Mouse (Mus musculus) T-helper 2 cell (primary cell): ENCODE measurements at regions not wholly inside any gene's neighbourhood (a gene's known extent, or its start where the extent isn't known, plus 50 kb on each side); places are given as distances from the start of the nearest gene placed in this dataset.
"Not testable (repeated sequence)": the region's sequence is repeated elsewhere in the genome, so short reads cannot be mapped to it uniquely, and the experiment has no call there.

Source experiments
- in situ Hi-C: fragments of 300-600 bp; cut with MboI, MseI; formaldehyde crosslinking; loops from one replicate; pipeline ENCODE4 v1.15.1; 2025; ENCODE audit warnings: high pct_unique_total_duplicates

DNA sequence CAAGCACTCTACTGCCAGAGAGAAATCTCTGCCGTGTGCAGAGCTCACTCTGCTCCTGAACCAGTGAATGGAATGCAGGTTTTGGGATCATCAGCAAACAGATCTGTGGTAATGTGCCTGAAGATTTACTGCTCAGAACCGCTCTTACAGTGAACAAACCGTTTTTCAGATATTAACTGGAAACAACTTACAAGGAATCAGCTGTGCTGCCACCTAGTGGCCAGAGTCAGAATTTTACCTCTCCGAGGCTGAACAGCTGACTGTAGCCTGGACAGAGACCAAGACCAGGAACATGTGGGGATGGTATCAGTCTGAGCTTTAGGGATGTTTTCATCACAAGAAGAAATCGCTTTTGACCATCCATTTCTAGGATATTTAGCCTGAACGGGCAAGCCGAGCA is 65.3 kb downstream of the Gm15023 start:
- in situ Hi-C loops = loop anchor here (10.0 kb wide), 1 partner anchor 313 kb away; no protein-coding TSS in a partner anchor

DNA sequence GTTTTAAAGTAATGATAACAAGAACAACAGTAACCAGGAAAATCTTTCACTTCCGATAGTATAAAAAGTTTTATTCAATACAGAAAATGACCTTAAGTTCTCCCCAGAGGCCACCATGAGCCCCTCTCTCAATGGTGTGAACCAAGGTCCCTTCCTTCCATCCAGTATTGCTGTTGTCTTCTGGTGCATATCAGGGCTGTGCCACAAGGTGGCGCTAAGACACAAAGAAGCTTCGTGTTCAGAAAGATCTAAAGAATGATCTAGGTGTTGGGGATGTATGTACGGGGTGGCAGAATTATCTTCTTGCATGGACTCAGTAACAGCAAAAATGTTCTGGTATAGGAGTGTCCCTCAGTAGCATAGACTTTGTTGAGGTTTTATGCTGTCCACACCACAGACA is 66.6 kb downstream of the Gm15023 start:
- in situ Hi-C loops = loop anchor here (10.0 kb wide), 1 partner anchor 314 kb away; no protein-coding TSS in a partner anchor

DNA sequence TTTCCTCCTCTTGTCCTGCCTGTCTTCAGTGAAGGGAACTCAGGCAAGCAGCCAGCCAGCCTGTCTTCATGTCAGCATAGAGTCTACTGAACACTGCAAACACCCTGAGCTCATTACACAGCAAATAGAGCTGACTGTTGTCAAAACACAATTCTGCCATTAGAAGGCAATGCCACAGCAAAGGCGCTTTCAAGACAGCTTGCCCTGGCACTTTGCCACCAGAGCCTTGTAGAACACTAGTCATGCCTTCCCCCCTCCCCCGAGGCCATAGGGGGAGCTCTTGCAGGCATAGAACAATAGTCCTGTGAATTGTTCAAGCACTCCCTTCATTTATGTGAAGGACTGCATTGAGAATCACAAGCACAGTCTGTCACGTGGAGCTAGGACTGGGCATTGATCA is 75.8 kb downstream of the Gm15023 start:
- in situ Hi-C loops = loop anchor here (5.0 to 10.0 kb wide), 2 partner anchors 337 to 441 kb away; no protein-coding TSS in a partner anchor

DNA sequence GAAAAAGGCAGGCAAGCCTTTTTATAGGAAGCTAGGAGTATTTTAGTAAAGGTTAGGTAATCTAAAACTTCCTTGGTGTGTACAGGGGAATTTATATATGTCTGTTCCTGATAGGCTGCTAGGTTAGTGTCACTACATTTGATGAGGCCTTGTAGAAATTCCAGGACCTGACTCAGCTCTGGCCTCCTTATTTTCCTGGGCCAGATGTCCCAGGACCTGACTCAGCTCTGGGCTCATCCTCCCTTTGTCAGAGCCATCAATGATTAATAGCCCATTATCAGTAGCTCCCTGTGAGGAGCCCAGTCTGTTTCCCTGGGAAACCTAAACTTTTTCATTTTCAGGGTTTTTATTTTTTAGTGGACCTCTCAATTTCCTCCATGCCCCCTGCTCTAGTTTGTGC is 79.3 kb downstream of the Gm15023 start:
- in situ Hi-C loops = no loop called here

DNA sequence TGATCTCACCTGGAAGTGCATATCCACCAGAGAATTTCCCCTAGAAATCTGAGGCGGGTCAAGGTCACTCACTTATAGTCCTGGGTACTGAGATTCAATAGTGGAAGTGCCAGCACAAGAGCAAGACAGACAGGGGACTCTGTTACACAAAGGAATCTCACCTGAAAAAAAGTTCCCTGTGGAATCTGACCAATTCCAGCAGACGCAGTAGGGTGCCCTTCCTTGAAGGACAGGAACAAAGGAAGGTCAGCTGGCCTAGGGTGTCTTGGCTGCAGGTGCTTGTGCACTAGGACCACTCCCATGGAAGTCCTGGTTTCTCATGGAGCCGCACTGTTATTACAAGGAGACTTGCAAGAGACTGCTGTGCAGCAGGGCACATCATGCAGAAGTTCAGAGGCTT is 81.2 kb downstream of the Gm15023 start:
- in situ Hi-C loops = no loop called here

DNA sequence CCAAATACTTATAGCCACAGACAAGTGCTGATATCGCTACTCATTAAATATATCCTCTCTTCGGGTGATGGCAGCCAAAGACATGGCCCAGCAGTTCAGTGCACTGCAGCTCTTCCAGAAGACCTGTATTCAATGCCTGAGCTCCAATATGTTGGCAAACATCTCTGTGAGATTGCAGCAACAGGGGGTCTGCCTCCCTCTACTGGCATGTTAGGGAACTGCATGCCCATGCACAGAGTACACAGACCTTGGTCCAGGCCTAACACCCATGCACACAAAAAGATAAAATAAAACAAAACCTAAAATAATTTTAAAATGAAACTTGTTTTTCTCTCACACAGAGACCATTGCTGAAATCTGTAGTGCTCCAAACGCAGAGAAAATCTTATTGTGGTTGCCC is 82.1 kb upstream of the Zmat1 start:
- in situ Hi-C loops = not testable (repeated sequence)

DNA sequence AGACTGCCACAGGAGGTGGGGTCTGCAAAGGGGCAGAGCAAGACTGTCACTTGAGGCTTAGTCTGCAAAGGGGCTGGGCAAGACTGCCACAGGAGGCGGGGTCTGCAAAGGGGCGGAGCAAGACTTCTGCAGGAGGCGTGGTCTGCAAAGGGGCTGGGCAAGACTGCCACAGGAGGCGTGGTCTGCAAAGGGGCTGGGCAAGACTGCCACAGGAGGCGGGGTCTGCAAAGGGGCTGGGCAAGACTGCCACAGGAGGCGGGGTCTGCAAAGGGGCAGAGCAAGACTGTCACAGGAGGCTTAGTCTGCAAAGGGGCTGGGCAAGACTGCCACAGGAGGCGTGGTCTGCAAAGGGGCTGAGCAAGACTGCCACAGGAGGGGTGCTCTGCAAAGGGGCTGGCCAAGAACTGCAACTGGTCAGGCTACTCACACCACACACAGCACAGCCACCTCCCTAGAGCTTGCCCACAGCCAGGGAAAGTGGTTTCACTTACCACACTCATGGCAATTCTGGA is 78.1 kb upstream of the Zmat1 start:
- in situ Hi-C loops = loop anchor here (5.0 kb wide), 1 partner anchor 485 kb away; no protein-coding TSS in a partner anchor

DNA sequence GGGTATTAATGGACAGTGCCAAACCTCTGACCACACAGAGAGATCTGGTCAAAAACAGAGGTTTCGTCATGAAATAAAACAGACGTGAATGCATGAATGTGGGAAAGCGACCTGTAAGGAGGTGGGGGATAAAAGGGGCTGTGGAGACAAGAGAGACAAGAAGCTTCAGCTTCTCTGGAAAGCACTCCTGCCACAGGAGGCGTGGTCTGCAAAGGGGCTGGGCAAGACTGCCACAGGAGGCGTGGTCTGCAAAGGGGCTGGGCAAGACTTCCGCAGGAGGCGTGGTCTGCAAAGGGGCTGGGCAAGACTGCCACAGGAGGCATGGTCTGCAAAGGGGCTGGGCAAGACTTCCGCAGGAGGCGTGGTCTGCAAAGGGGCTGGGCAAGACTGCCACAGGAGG is 77.6 kb upstream of the Zmat1 start:
- in situ Hi-C loops = loop anchor here (5.0 kb wide), 1 partner anchor 486 kb away; no protein-coding TSS in a partner anchor

DNA sequence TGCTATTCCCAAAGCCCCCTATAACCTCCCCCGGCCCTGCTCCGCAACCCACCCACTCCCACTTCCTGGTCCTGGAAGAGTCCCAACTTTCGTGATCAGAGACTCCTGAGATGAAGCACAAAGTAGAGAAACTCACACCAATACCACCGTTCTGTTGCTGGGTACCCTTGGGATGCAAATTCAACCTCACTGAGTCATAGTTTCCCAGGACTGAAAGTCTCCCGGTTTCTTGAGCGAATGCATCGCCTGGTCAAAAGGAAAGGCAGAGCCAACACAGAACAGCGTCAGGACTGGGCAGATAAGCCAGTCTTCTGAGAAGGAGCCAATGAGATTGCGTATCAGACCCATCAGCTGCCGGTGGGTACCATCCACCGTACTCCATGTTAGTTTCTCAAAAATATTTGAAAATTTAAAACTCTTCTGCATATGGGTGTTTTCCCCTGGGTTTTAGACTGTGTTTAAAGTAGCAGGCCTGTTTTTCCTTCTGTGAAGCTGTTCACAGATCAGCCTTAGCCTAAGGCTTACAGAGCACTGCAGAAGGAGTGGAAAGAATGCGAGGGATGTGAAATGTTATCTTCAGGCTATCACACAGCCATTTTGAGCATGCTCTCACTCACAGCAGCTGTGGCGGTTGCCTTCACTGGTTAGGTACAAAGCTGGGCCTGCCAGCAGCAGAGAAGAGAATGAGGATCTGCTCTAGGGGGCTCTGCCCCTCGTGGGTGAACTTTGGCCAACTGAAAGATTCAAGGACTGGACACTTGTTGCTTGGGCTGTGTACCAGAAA is 77.0 kb upstream of the Zmat1 start:
- in situ Hi-C loops = loop anchor here (5.0 kb wide), 1 partner anchor 486 kb away; no protein-coding TSS in a partner anchor

DNA sequence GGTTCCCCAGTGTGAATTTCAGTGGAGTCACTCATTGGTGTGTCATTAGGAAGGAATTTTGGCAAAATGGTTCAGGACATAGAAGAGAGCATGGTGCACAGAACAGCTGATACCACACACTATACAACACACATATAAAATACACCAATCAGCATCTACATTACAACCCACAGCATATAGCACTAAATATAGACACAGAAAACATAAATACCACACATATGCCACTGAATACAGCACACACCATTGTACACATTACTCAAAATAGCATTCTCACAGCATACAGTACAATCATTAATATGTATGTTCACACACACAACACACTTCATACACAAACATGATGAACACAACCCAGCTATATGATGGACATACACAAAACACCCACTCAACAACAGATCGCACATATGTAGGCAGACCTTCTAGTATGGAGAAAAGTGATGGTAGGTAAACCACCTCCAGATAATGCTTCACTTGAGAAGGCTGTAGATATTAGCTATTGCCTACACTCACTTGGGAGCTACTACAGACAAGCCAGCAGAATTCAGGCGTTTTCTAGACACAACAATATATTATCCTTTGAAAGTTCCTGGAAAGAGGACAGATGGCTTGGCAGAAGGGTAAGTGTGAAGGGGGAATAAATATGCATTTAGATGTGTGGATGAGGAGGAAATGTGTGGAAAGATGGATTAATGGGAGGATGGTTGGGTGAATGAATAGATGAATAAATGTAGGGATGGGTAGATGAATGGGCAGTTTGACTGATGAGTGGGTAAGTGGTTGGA is 71.6 kb upstream of the Zmat1 start:
- in situ Hi-C loops = no loop called here

DNA sequence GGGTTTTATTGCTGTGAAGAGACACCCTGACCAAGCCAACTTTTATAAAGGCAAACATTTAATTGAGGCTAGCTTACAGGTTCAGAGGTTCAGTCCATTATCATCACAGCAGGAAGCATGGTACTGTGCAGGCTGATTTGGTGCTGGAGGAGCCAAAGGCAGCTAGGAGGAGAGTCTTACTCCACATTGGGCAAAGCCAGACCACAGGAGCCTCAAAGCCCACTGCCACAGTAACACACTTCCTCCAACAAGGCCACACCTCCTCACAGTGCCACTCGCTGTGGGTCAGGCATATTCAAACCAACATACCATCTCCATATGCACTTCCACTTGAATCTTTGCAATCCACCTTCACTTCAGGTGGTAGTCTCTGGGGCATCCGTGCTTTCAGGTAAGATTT is 70.4 kb upstream of the Zmat1 start:
- in situ Hi-C loops = loop anchor here (10.0 kb wide), 1 partner anchor 1995 kb away; no protein-coding TSS in a partner anchor

DNA sequence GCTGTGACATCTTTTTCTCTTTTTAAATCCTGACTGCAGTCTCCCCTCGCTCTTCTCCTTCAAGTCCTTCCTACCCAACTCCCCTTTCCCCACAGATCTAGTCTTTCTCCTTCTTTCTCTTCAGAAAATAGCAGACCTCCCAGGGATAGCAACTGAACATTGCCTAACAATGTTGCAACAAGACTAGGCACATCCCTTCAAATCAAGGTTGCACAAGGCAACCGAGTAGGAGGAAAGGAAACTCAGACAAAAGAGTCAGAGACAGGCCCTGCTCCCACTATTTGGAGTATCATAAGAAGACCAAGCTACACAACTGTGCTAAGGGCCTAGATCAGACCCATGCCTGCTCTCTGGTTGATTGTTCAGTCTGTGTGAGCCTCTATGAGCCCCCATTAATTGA is 66.9 kb upstream of the Zmat1 start:
- in situ Hi-C loops = loop anchor here (10.0 kb wide), 1 partner anchor 1999 kb away; no protein-coding TSS in a partner anchor

DNA sequence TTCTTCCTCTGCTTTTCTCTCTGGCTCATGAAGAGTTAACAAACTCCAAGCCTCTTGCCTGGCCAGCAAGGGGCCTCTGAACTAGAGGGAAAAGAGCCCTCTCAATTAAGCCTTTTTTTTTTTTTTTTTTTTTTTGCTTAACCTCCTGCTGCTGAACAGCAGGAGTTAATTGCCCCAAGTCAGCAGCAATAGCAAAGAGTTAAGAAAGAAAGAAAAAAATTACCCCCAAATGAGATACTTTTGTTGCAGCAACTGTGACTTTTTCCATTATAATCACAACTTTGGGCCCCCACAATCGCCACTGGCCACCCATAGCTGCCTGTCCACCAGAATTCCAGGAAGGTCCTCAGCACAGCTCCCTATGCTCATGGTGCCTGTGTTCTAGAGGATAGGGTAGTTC is 60.4 kb upstream of the Zmat1 start:
- in situ Hi-C loops = no loop called here

DNA sequence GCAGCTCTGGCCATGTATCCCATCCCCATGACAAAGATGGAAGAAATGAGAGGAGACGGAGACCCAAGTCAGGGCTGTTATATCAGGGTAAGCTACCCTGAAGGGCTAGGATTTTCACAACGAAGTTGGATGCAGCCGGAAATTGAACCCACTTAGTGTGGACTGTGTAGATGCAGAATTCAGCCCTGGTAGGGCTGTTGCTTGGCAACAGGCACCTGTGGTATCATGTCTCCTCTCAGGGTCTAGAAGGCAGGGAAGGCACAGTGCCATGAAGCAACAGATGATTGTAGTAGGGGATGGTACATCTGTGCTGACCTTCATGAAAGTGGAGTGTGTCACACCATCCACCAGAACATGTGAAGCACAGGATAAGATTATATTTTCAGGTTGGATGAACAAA is 51.2 kb upstream of the Zmat1 start:
- in situ Hi-C loops = no loop called here

DNA sequence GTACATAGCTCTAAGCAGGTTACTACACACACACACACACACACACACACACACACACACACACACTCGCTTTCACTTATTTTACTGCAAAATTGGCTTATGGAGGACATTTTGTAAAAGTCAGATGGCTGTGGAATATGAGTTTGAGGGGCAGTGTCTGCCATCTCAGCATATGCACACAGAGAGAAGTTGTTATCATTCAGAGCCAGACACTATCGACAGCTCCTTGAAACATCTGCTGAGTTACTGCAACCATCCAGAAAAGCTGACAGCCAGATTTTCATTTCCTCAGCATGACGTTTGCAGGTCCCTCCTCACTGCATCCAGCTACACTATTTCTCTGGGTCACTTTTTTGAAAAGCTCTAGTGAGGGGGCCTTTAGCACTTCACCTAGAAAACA is 49.9 kb upstream of the Zmat1 start:
- in situ Hi-C loops = no loop called here
